Mouse (Mus musculus) erythroblast, embryonic 14.5 days (primary cell): ENCODE results near the gene Miox. TPM values are rescaled to one million over a fixed set of nuclear protein-coding genes. Genes with fewer than 3 reads are reported as not detected.

Experiments used
- H3K27me3 ChIP-seq: 2 replicates; pipeline ENCODE4 v1.6.1; 2012; ENCODE audit warnings: inconsistent platforms; ENCODE audit not compliant: control insufficient read depth
- H3K36me3 ChIP-seq: 2 replicates; pipeline ENCODE4 v1.6.1; 2012; ENCODE audit warnings: mild to moderate bottlenecking, inconsistent platforms; ENCODE audit not compliant: control insufficient read depth
- H3K4me1 ChIP-seq: 2 replicates; pipeline ENCODE4 v1.6.1; 2012; ENCODE audit warnings: inconsistent platforms; ENCODE audit not compliant: control insufficient read depth
- H3K4me3 ChIP-seq: replicated peaks from 2 replicates; pipeline ENCODE3; 2012; ENCODE audit warnings: moderate library complexity, mild to moderate bottlenecking, inconsistent platforms
- H3K9me3 ChIP-seq: 2 replicates; pipeline ENCODE4 v1.6.1; 2012; ENCODE audit warnings: low read length, inconsistent platforms, mixed read lengths; ENCODE audit not compliant: control insufficient read depth
- GATA1 ChIP-seq: IDR thresholded peaks from 2 replicates; pipeline ENCODE4 v1.6.1; 2012; ENCODE audit warnings: low read length, inconsistent platforms, mixed read lengths
- TAL1 ChIP-seq: IDR thresholded peaks from 3 replicates; pipeline ENCODE4 v1.6.1; 2012; ENCODE audit warnings: low read length, inconsistent platforms, mixed read lengths
- polyA plus RNA-seq: library from polyadenylated mRNA; stranded (reverse); fragments of >175 nt; gene quantifications from 2 replicates; pipeline ENCODE4 v1.2.3, GENCODE M21; 2012

Gene Miox
- polyA plus RNA-seq, 1 experiment, result not detected

DNA sequence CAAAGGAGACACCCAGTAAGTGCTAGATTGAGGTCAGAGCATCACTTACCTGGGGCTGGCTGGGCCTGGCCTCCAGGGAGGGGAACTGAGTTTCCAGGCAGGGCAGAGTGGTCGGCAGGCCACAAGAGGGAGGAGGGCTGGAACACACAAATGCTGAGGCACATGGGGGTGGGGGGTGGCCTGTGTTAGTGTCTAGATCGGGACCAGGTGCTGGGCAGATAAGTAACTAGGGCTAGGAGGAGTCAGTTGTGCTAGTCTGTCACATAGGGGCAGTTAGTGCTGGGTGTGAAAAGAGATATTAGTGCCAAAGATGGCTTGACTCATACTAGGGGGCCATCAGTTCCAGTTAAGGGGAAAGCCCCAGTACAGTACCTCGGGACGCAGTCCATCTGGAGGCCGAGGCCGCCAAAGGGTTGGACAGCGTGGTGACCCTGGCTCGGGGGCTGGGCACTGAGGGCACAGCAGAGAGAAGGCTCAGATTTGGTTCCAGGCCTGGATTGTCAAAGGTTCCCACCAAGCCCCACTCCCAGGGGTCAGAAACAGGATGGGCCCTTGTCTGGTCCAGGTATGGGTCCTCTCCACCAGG is 38.5 kb upstream of the Miox start:
- peaks cover 90% of the 10 kb centered on the region for H3K36me3 ChIP-seq
- no peaks in the 10 kb centered on the region for H3K27me3 ChIP-seq
- H3K4me1 ChIP-seq, result peaks cover 61% of the 10 kb centered on the region
- TF ChIP-seq GATA1 (no peak), TAL1 (no peak)
- no peak overlapping the region for H3K4me3 ChIP-seq
- H3K9me3 ChIP-seq, result no peaks in the 10 kb centered on the region

DNA sequence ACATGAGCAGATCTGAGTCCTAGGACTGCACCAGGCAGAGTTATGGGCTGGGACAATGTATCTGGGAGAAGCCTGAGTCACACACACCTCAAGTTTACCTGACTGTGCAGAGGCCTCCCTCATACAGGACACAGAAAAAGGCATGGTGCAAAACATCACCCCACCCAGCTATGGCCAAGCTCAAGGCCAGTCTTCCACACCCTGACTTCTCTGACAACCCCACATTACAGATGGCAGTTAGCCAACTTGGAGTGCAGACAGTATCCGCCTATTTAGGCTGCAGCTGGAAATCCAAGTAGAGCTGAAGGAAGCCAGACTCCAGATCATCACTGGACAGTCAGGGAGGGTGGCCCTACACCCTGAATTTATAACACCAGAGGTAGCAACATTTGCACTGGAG is 37.7 kb upstream of the Miox start:
- H3K4me3 ChIP-seq, result no peak overlapping the region
- H3K36me3 ChIP-seq, result peaks cover 90% of the 10 kb centered on the region
- TF ChIP-seq GATA1, result no peak
- TF ChIP-seq TAL1, result no peak
- peaks cover 55% of the 10 kb centered on the region for H3K4me1 ChIP-seq
- no peaks in the 10 kb centered on the region for H3K27me3 ChIP-seq
- H3K9me3 ChIP-seq, result no peaks in the 10 kb centered on the region

DNA sequence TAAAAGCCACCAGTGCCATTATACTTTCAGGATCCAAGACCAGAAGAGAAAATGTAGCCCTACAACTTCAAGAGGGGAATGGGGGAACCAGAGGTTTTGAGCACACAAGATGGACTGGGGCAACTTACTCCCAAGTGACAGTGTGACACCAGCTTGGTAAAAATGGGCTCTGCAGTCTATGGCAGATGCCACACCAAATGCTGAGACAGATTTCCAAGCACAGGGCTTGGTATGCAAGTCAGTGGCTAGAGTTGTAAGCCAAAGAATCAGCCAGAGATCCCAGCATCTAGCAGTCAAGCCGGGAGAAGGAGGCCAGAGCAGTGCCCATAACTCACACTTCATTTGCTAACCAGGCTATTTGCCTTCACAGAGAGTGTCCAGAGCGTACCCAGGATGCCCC is 36.5 kb upstream of the Miox start:
- TF ChIP-seq GATA1, result no peak
- TF ChIP-seq TAL1, result no peak
- H3K36me3 ChIP-seq, result peaks cover 91% of the 10 kb centered on the region

DNA sequence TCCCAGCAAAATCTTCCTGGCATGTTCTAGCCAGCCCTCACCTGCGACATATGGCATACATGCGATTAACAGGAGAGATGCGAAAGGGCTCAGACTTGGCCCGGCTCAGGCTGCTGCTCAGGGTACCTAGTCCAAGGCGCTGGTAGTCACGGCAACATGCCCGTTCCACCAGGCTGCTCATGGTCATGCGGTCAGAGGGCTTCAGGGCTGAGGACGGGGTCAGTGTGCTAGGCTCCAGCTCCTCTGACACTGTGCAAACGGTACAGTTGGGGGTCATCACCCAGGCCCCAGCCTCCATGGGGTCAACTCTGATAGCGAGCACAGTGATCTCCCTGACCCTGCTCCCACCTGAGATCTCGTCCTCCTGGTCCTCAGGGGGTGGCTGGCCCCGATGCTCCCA is 34.0 kb upstream of the Miox start:
- Histone ChIP-seq H3K4me3 (no peak overlapping the region), H3K27me3 (no peaks in the 10 kb centered on the region), H3K36me3 (peaks cover 91% of the 10 kb centered on the region), H3K9me3 (no peaks in the 10 kb centered on the region), H3K4me1 (peaks cover 23% of the 10 kb centered on the region)
- TF ChIP-seq TAL1 (no peak), GATA1 (no peak)

More for the DNA sequence above, 36.5 kb upstream of the Miox start:
- H3K4me3 ChIP-seq, result no peak overlapping the region
- H3K27me3 ChIP-seq, result no peaks in the 10 kb centered on the region
- peaks cover 47% of the 10 kb centered on the region for H3K4me1 ChIP-seq
- no peaks in the 10 kb centered on the region for H3K9me3 ChIP-seq

DNA sequence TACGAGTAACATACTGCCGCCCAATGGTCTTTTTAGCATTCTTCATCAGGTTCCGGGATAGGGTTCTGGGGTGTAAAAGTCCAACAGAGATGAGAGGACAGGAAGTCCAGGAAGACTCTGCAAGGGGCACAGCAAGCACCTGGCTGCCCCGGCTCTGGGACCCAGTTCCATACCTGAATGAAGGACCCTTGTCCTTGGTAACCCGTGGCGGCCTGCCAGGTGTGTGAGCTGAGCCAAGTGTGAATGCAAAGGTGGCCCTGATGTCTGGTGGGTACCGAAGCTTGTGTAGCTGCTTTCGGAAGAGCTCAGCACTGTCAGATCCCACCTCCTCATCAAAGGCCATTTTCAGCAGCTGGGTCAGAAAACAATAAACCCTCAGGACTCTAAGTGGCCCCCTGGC is 33.6 kb upstream of the Miox start:
- TF ChIP-seq GATA1, result no peak
- no peak for TF ChIP-seq TAL1
- H3K36me3 ChIP-seq, result peaks cover 91% of the 10 kb centered on the region
- H3K4me1 ChIP-seq, result peaks cover 18% of the 10 kb centered on the region
- H3K4me3 ChIP-seq, result no peak overlapping the region
- H3K27me3 ChIP-seq, result no peaks in the 10 kb centered on the region
- H3K9me3 ChIP-seq, result no peaks in the 10 kb centered on the region

DNA sequence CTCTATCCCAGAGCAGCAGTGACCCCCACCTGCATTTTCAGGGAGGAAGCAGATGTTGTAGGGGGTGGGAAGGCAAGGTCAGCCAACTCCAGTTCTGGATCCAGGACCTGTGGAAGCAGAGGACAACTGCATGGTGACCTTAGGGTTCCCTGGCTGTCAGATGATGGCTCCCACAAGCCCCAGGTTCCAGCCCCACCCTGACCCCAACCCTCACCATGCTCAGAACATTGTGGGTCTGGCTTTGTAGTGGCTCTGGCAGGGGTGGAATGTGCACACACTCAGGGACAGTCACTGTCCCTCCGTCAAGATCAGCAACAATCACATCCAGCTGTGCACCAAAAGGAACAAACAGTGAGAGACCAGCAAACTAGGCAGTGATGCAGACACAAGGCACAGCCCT is 28.2 kb upstream of the Miox start:
- H3K36me3 ChIP-seq, result peaks cover 77% of the 10 kb centered on the region
- no peaks in the 10 kb centered on the region for H3K9me3 ChIP-seq
- no peak for TF ChIP-seq TAL1
- no peak for TF ChIP-seq GATA1
- H3K4me1 ChIP-seq, result peaks cover 35% of the 10 kb centered on the region
- no peak overlapping the region for H3K4me3 ChIP-seq
- H3K27me3 ChIP-seq, result no peaks in the 10 kb centered on the region

DNA sequence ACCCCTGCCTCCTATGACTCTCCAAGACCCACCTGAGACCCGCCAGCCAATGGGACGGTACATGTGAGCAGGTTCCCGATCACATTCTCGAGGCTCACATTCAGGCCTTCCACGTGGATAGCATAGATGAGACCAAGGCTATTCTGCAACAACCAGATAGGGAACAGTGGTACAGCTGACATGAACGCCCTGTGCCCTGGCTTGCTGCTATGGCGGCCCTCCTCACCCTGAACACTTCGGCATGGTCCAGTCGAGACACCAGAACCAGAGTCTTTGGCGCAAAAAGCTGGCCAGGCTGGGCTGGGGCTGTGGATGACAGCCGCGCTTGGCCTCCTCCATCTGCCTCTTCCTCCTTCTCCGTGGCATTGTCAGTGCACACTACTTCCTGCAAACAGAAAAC is 26.7 kb upstream of the Miox start:
- H3K36me3 ChIP-seq, result peaks cover 67% of the 10 kb centered on the region
- H3K4me1 ChIP-seq, result peaks cover 43% of the 10 kb centered on the region
- H3K9me3 ChIP-seq, result no peaks in the 10 kb centered on the region
- H3K4me3 ChIP-seq, result no peak overlapping the region
- H3K27me3 ChIP-seq, result no peaks in the 10 kb centered on the region
- TF ChIP-seq TAL1 (no peak), GATA1 (no peak)

DNA sequence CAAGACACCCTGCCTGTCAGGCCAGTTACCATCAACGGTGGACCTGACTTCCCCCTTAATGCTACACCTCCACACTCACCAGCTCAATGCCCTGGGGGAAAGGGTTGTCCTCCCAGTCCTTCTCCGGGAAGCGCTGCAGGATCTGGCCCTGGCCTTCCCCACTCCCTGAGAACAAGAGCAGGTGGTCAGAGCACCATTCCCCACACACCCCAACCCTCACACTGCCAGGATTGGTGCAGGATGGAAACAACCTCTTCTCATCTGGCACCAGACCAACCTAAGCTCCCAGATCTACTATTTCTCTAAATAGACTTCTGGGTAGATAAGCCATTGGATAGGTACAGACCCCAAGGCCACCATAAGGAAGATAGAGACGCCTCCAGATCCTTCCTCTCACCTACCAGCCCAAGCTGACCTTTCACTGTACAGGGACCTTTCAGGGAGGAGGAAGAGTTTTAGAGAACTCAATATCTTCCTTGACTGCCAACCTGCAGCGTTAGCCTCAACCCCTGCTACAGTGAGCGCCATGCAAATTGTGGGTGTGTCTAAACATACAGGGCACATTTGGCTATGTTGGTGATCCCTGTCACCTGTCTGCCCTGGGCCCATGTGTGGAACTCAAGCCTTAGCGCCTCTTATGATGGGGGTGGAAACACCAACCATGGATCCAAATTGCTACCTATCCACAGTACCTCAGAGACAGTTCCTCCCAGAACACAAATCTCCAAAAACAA is 25.6 kb upstream of the Miox start:
- peaks cover 63% of the 10 kb centered on the region for H3K36me3 ChIP-seq
- peaks cover 54% of the 10 kb centered on the region for H3K4me1 ChIP-seq
- H3K27me3 ChIP-seq, result no peaks in the 10 kb centered on the region
- TF ChIP-seq GATA1 (no peak), TAL1 (no peak)
- no peaks in the 10 kb centered on the region for H3K9me3 ChIP-seq
- H3K4me3 ChIP-seq, result no peak overlapping the region

DNA sequence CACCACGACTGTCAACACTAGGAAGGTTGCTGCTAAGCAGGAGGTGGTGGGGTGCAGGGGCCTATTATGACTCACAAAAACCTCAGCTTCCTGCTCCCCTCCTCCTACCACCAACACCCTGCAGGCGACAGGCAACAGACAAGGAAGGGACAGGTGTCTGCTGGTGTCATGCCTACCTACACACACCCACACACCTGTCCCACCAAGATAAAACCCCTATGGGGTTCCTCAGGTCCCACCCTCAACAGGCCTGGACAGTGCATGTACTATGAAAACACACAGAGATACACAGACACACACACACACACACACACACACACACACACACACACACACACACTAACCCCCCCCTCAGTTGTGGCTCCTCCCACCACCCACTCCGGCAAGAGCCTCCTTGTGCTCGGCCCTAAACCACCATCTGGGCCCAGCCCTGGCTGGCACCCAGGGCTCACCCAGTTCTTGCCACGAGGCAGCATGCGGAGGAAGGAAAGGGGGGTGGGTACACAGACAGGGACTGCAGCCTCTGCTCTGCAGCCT is 24.2 kb upstream of the Miox start:
- peaks cover 65% of the 10 kb centered on the region for H3K4me1 ChIP-seq

More for the DNA sequence above, 24.2 kb upstream of the Miox start:
- Histone ChIP-seq H3K4me3 (no peak overlapping the region), H3K27me3 (no peaks in the 10 kb centered on the region), H3K9me3 (no peaks in the 10 kb centered on the region), H3K36me3 (peaks cover 49% of the 10 kb centered on the region)
- TF ChIP-seq TAL1 (no peak), GATA1 (no peak)
